Mouse (Mus musculus) central nervous system, embryonic 11.5 days (tissue): ENCODE data around the gene Retnlb. TPM values are rescaled to one million over a fixed set of nuclear protein-coding genes. Genes with fewer than 3 reads are reported as not detected.

ENCODE experiments used
- polyA plus RNA-seq: library from polyadenylated mRNA; depleted of rRNA; stranded (reverse); fragments of >200 nt; gene quantifications from 2 replicates; pipeline ENCODE4 v1.2.3, GENCODE M21; 2012; rRNA removed

The Retnlb gene
- not detected in 2 replicates for polyA plus RNA-seq

DNA sequence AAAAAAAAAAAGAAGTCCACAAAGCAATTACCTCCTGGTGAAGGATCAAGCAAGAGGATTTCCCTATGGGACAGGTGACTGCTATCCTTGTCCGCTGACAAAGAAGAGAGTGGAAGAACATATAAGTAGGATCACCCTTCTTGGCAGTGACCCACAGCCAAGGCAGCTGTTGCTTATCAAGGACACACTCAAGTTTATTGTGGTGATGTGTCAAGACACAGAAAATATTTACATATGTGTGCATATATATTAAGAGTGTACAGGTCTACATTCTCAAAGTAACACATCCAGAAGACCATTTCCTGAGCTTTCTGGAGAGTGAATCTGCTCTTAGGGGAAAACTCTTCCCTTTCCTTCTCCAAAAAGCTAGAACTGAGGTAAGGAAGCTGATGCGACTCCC is at the start of gene Retnlb:
TSS of gene Retnlb (plus strand) at position 162 of the 400 bp plus-strand sequence.

DNA sequence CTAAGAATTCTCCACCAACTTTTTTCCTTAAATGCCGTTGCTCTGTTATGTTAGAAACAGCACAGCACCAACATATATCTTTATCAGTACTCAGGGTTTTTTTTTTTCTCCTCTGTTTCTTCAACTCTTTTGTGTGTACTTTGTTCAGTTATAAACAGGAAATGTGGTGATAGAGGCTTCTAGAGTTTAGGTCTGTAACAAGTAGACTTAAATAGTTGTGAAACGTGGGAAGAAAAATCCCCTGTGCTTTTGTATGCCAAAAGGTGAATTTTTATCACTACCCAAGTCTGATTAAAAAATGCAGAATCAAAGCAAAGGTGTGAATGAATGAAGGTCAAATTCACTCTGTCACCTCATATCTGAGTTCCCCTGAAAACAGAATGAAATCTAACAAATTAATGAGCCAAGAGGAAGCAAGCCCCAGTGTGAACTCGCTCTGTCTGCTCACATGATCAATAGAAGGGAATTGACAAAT is 44.6 kb upstream of the Retnlb start, which contains the start of gene Trat1:
TSS of gene Trat1 (minus strand) at position 51 of the 475 bp plus-strand sequence.

DNA sequence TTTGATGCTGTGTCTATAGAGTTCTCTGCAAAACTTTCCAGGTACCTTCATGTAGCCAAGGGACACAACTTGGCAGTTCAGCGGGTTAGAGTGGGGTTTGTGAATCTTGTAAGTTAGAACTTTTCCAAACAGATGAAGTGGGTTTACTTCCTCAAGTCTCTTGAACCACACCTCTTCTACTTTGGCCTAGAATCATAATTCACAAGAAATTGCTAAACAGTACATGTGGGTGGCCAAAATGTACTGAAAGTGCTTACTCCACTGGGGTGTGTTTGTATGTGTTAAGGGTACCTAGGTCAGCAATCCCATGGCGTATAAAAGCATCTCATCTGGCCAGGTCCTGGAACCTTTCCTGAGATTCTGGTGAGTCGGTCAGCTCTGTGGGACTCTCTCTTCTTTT is 25.6 kb downstream of the Retnlb start, which contains the start of gene Retnla:
TSS of gene Retnla (plus strand) at position 286 of the 400 bp plus-strand sequence.

Other genes starting within 250 kb of the Retnlb start
- gene Trat1, start 44.8 kb upstream of the Retnlb start, polyA plus RNA-seq: 0.04 TPM in 1 of 2 replicates, not detected in the other
- 0.10 TPM in 1 of 2 replicates, not detected in the other for gene Retnla, start 25.7 kb downstream of the Retnlb start, polyA plus RNA-seq
- gene Retnlg, start 55.8 kb downstream of the Retnlb start, polyA plus RNA-seq: 0.25 TPM in 1 of 2 replicates, not detected in the other
- 35.2 and 74.4 TPM in 2 replicates for gene Dzip3, start 177.3 kb downstream of the Retnlb start, polyA plus RNA-seq
- 41.8 and 59.2 TPM in 2 replicates for gene Cip2a, start 177.3 kb downstream of the Retnlb start, polyA plus RNA-seq
- 0.01 and 0.06 TPM in 2 replicates for gene Myh15, start 240.6 kb downstream of the Retnlb start, polyA plus RNA-seq